Mouse (Mus musculus): ENCODE results near the gene Clec10a. TPM values are rescaled to one million over a fixed set of nuclear protein-coding genes. Genes with fewer than 3 reads are reported as not detected.

Gene Clec10a
- polyA plus RNA-seq, 1 experiment from 2014 or later = not detected

DNA sequence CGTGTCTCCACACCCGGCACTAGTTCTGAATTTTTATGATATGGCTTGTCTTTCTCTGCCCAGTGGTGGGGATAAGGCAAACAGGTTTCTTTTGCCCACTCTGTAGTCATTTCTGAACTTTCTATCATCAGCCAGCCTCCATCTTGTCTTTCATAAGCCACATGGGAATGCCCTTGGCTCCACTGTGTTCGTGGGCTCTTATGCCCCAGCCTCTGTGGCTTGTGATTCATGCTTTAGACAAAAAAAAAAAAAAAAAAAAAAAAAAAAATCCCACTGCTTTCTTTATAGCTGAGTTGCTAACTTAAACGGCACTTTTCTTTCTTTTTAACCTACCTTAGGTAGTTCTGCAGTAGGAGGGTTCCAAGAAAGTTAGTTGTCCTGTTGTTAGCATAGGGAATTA is 36.2 kb downstream of the Clec10a start:
- 82% methylated on average over 4 of the region's 4 CpGs for WGBS
- H3K4me3 ChIP-seq = no peak overlapping the region
- DNase-seq (ENCODE audit: low spot score) = no peak
- no peaks in the 10 kb centered on the region for H3K9me3 ChIP-seq (replicated peaks)
- H3K4me1 ChIP-seq = no peaks in the 10 kb centered on the region; the same call in none of the 2 replicates
- H3K27ac ChIP-seq = no peak overlapping the region
- H3K36me3 ChIP-seq = no peaks in the 10 kb centered on the region
- H3K27me3 ChIP-seq (ENCODE audit: low read depth, poor library complexity, severe bottlenecking) = no peaks in the 10 kb centered on the region

- H3K36me3 ChIP-seq = no peaks in the 10 kb centered on the region
- no peak overlapping the region for H3K27ac ChIP-seq
- H3K27me3 ChIP-seq (ENCODE audit: low read depth, poor library complexity, severe bottlenecking) = no peaks in the 10 kb centered on the region
- DNase-seq (ENCODE audit: low spot score) = no peak
- H3K9me3 ChIP-seq (replicated peaks) = no peaks in the 10 kb centered on the region
- 66% methylated on average over 11 of the region's 11 CpGs for WGBS
- H3K4me1 ChIP-seq = no peaks in the 10 kb centered on the region; the same call in none of the 2 replicates
- H3K4me3 ChIP-seq = no peak overlapping the region
Observed at GRCm38 (mm10) chr11:70193354-70194285, 37.6 kb downstream of the Clec10a start.

GRCm38 (mm10) chr11:70198332-70198731 is 42.3 kb downstream of the Clec10a start:
- H3K9me3 ChIP-seq (replicated peaks) = no peaks in the 10 kb centered on the region
- H3K4me3 ChIP-seq = no peak overlapping the region
- no peaks in the 10 kb centered on the region for H3K27me3 ChIP-seq (ENCODE audit: low read depth, poor library complexity, severe bottlenecking)
- 91% methylated on average over 3 of the region's 3 CpGs for WGBS
- no peaks in the 10 kb centered on the region for H3K36me3 ChIP-seq
- DNase-seq (ENCODE audit: low spot score) = no peak
- H3K27ac ChIP-seq = no peak overlapping the region
- peaks cover 6% of the 10 kb centered on the region; the same call in 1 of the 2 replicates for H3K4me1 ChIP-seq

DNA sequence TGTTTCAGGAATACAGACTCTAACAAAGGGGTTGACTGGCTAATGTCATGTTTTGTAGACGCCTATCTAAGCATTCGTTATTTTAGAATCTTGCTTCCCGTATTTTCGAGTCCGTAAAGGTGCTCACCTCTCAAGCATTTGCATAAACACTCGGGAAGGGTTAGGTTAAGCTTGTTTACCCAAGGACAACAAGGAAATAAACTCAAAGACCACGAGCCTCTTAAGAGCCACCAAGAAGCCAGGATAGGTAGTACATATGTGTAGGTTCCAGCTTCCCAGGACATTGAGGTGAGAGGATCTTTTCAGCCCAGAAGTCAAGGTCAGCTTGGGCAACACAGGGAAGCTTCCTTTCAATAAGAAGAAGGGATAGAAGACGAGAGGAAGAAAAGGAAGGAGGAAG is 43.1 kb downstream of the Clec10a start:
- Histone ChIP-seq H3K9me3 (replicated peaks) (no peaks in the 10 kb centered on the region), H3K36me3 (no peaks in the 10 kb centered on the region), H3K4me3 (no peak overlapping the region), H3K27me3 (ENCODE audit: low read depth, poor library complexity, severe bottlenecking) (no peaks in the 10 kb centered on the region), H3K4me1 (peaks cover 6% of the 10 kb centered on the region; the same call in 1 of the 2 replicates), H3K27ac (no peak overlapping the region)
- 85% methylated on average over 8 of the region's 8 CpGs for WGBS
- no peak for DNase-seq (ENCODE audit: low spot score)

DNA sequence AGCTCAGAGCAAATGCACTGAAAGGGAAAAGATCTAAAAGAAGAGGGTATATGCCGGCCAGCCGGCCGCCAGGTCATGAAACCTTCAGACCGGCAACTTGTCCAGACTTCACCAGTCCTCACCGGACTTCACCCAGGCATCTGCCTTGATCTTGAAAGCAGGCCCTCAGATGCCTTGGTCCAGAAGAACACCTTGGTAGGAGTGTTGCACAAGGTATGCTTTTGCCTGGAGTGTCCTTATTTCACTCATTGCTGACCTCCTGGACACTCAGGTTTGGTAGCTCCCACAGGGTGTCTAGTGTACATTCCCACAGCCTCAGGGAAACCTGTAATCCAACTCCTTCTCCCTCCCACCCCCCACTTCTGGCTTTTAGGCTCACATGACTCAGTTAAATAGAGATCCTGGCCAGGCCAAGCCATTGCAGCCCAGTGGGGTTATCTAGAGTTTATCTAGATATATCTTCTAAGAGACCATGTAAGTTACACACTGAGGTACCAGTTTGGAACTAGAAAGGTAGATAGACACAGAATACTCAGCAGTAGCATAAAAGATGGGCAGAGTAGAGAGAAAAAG is 44.1 kb downstream of the Clec10a start:
- no peak for DNase-seq (ENCODE audit: low spot score)
- H3K4me1 ChIP-seq = peaks cover 6% of the 10 kb centered on the region; the same call in 1 of the 2 replicates
- no peak overlapping the region for H3K27ac ChIP-seq
- H3K27me3 ChIP-seq (ENCODE audit: low read depth, poor library complexity, severe bottlenecking) = no peaks in the 10 kb centered on the region
- no peaks in the 10 kb centered on the region for H3K9me3 ChIP-seq (replicated peaks)
- no peaks in the 10 kb centered on the region for H3K36me3 ChIP-seq
- no peak overlapping the region for H3K4me3 ChIP-seq
- 82% methylated on average over 5 of the region's 5 CpGs for WGBS

GRCm38 (mm10) chr11:70201691-70202090 is 45.7 kb downstream of the Clec10a start:
- Histone ChIP-seq H3K4me3 (no peak overlapping the region), H3K9me3 (replicated peaks) (no peaks in the 10 kb centered on the region), H3K36me3 (no peaks in the 10 kb centered on the region), H3K27me3 (ENCODE audit: low read depth, poor library complexity, severe bottlenecking) (0 out of 2 replicates have a peak, but pooled peaks cover 3% of the 10 kb centered on the region), H3K27ac (no peak overlapping the region), H3K4me1 (peaks cover 6% of the 10 kb centered on the region; the same call in 1 of the 2 replicates)
- peak; percentile 88 for DNase-seq (ENCODE audit: low spot score)
- WGBS = 37% methylated on average over 5 of the region's 5 CpGs

- WGBS = 98% methylated on average over 2 of the region's 2 CpGs
- Histone ChIP-seq H3K4me1 (no peaks in the 10 kb centered on the region), H3K36me3 (no peaks in the 10 kb centered on the region), H3K27ac (no peak overlapping the region), H3K27me3 (ENCODE audit: low read depth, poor library complexity, severe bottlenecking) (peaks cover 11% of the 10 kb centered on the region; the same call in 1 of the 2 replicates), H3K9me3 (replicated peaks) (no peaks in the 10 kb centered on the region), H3K4me3 (no peak overlapping the region)
- DNase-seq (ENCODE audit: low spot score) = no peak
Observed at GRCm38 (mm10) chr11:70206801-70207200, 50.8 kb downstream of the Clec10a start.

GRCm38 (mm10) chr11:70207283-70207682 is 51.3 kb downstream of the Clec10a start:
- DNase-seq (ENCODE audit: low spot score) = no peak
- H3K4me3 ChIP-seq = no peak overlapping the region
- H3K27me3 ChIP-seq (ENCODE audit: low read depth, poor library complexity, severe bottlenecking) = peaks cover 16% of the 10 kb centered on the region
- no peaks in the 10 kb centered on the region for H3K4me1 ChIP-seq
- no peak overlapping the region for H3K27ac ChIP-seq
- no peaks in the 10 kb centered on the region for H3K9me3 ChIP-seq (replicated peaks)
- no peaks in the 10 kb centered on the region for H3K36me3 ChIP-seq
- 89% methylated on average over 7 of the region's 7 CpGs for WGBS

GRCm38 (mm10) chr11:70208778-70209388 is 52.9 kb downstream of the Clec10a start:
- H3K27ac ChIP-seq = no peak overlapping the region
- no peak overlapping the region for H3K4me3 ChIP-seq
- H3K9me3 ChIP-seq (replicated peaks) = no peaks in the 10 kb centered on the region
- H3K36me3 ChIP-seq = no peaks in the 10 kb centered on the region
- peaks cover 4% of the 10 kb centered on the region for H3K4me1 ChIP-seq
- peaks cover 32% of the 10 kb centered on the region for H3K27me3 ChIP-seq (ENCODE audit: low read depth, poor library complexity, severe bottlenecking)
- 77% methylated on average over 5 of the region's 5 CpGs for WGBS
- DNase-seq (ENCODE audit: low spot score) = no peak

- Histone ChIP-seq H3K9me3 (replicated peaks) (no peaks in the 10 kb centered on the region), H3K4me1 (peaks cover 22% of the 10 kb centered on the region), H3K27ac (no peak overlapping the region), H3K27me3 (ENCODE audit: low read depth, poor library complexity, severe bottlenecking) (peaks cover 50% of the 10 kb centered on the region), H3K36me3 (no peaks in the 10 kb centered on the region), H3K4me3 (no peak overlapping the region)
- WGBS = 90% methylated on average over 2 of the region's 2 CpGs
- no peak for DNase-seq (ENCODE audit: low spot score)
Observed at GRCm38 (mm10) chr11:70210681-70211080, 54.7 kb downstream of the Clec10a start.

DNA sequence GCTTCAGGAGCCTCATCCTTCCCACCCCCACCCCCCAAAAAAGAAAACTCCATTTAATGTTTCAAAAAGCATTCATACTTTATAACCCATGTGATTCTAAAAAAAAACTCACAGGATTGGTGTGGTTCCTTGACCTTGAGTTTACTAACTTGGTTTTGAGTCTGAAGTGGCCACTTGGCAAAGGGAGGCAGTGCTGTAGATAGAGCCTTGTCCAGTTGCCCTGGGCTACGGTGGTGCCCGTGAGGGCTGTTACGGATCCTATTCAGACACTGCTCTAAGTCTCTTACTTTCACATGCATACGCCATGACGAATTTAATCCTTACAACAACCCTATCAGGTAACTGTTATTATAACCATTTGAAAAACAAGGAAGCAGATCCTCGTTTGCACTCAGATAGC is 56.0 kb downstream of the Clec10a start:
- Histone ChIP-seq H3K4me1 (peaks cover 24% of the 10 kb centered on the region), H3K27me3 (ENCODE audit: low read depth, poor library complexity, severe bottlenecking) (peaks cover 58% of the 10 kb centered on the region), H3K4me3 (no peak overlapping the region), H3K9me3 (replicated peaks) (no peaks in the 10 kb centered on the region), H3K27ac (no peak overlapping the region), H3K36me3 (peaks cover 3% of the 10 kb centered on the region)
- DNase-seq (ENCODE audit: low spot score) = no peak
- 88% methylated on average over 6 of the region's 6 CpGs for WGBS

DNA sequence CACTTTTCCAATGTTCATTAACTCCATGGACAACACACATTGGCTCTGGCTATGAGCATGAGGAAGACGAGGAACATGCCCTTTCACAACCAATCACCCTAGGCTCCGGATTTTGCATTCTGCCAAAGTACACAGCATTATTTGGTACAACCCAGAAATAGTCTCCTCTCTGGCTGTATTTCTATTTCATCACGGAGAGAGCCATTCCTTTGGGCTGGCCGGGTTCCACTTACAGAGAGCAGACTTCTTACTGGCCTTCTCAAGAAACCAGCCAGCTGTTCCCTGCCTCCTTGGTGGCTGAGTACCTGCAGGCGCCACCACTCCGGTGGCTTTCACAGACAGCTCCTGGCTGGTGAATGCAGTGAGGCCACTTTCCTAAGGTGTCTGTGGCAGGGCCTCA is 56.4 kb downstream of the Clec10a start, which contains the start of gene Slc16a11:
TSS of gene Slc16a11 (plus strand) at position 330 of the 400 bp plus-strand sequence.
- Histone ChIP-seq H3K36me3 (peaks cover 8% of the 10 kb centered on the region), H3K9me3 (replicated peaks) (no peaks in the 10 kb centered on the region), H3K4me3 (no peak within 1 kb of the TSS), H3K4me1 (peaks cover 24% of the 10 kb centered on the region), H3K27ac (no peak within 1 kb of the TSS), H3K27me3 (ENCODE audit: low read depth, poor library complexity, severe bottlenecking) (peaks cover 62% of the 10 kb centered on the region)
- DNase-seq (ENCODE audit: low spot score) = no peak
- 66% methylated on average over 6 of the region's 6 CpGs for WGBS

DNA sequence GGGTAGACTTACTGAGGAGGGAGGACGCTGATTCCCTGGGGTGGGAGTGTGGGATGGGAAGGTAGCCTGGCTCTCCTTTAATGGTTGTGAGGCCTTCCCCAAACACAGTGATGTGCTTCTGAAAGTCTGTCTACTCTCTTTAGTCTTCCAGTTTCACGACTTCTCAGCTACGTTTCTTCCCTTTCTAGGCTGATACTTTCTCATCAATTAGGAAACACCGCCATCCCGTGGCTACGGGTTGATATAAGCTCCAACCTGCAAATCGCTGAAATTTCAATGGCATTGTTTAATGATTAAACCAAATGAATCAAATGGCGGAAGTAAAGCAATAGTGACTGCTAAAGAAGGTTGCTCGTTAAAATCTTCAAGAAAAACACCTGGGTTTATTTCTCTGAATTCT is 56.9 kb downstream of the Clec10a start:
- Histone ChIP-seq H3K4me1 (peaks cover 24% of the 10 kb centered on the region), H3K4me3 (no peak overlapping the region), H3K27ac (no peak overlapping the region), H3K9me3 (replicated peaks) (no peaks in the 10 kb centered on the region), H3K36me3 (peaks cover 13% of the 10 kb centered on the region), H3K27me3 (ENCODE audit: low read depth, poor library complexity, severe bottlenecking) (peaks cover 67% of the 10 kb centered on the region)
- peak; percentile 48 for DNase-seq (ENCODE audit: low spot score)
- WGBS = 18% methylated on average over 9 of the region's 9 CpGs

Data from limb, embryonic 10.5 days (tissue).